Mouse (Mus musculus): ENCODE measurements at regions not wholly inside any gene's neighbourhood (a gene's known extent, or its start where the extent isn't known, plus 50 kb on each side); places are given as distances from the start of the nearest gene placed in this dataset.
A peak's percentile ranks its signal among the peaks of the same experiment; 100 is the strongest.

- DNase-seq = no peak
Observed at GRCm38 (mm10) chr14:66479181-66479580, 470.2 kb upstream of the Gulo start.

GRCm38 (mm10) chr14:66478562-66478961 lies 469.6 kb upstream of the Gulo start:
- DNase-seq = no peak

- peak; percentile 32 to 64 for DNase-seq
Observed at GRCm38 (mm10) chr14:66475026-66475425, 466.0 kb upstream of the Gulo start.

- no peak for DNase-seq
Observed at GRCm38 (mm10) chr14:66473251-66473550, 464.2 kb upstream of the Gulo start.

GRCm38 (mm10) chr14:66472537-66473250 lies 463.7 kb upstream of the Gulo start:
- DNase-seq = no peak

- DNase-seq = no peak
Observed at GRCm38 (mm10) chr14:66462081-66462480, 453.1 kb upstream of the Gulo start.

- DNase-seq = no peak
Observed at GRCm38 (mm10) chr14:66460795-66461194, 451.8 kb upstream of the Gulo start.

GRCm38 (mm10) chr14:66458696-66459095 lies 449.7 kb upstream of the Gulo start:
- no peak for DNase-seq

- DNase-seq = no peak
Observed at GRCm38 (mm10) chr14:66457300-66457699, 448.3 kb upstream of the Gulo start.

GRCm38 (mm10) chr14:66452828-66453227 lies 443.8 kb upstream of the Gulo start:
- DNase-seq = no peak

- DNase-seq = no peak
Observed at GRCm38 (mm10) chr14:66450351-66450750, 441.3 kb upstream of the Gulo start.

- DNase-seq = no peak
Observed at GRCm38 (mm10) chr14:66442576-66442975, 433.6 kb upstream of the Gulo start.

- DNase-seq = no peak
Observed at GRCm38 (mm10) chr14:66441825-66442224, 432.8 kb upstream of the Gulo start.

GRCm38 (mm10) chr14:66438572-66438971 lies 429.6 kb upstream of the Gulo start:
- DNase-seq = no peak

- no peak for DNase-seq
Observed at GRCm38 (mm10) chr14:66438001-66438400, 429.0 kb upstream of the Gulo start.

GRCm38 (mm10) chr14:66431630-66432029 lies 422.6 kb upstream of the Gulo start:
- DNase-seq = no peak

GRCm38 (mm10) chr14:66424141-66424540 lies 415.1 kb upstream of the Gulo start:
- DNase-seq = no peak

Measured in adrenal gland, postnatal 36 days (tissue).